Mouse (Mus musculus) frontal cortex, adult (tissue): ENCODE measurements around the gene 1700025G04Rik.

Source experiments
- ATAC-seq: cut with Nextera tagmentation; 2 replicates; pipeline ENCODE4 v1.9.2; 2017; ENCODE audit warnings: mild to moderate bottlenecking, moderate library complexity, mixed read lengths; ENCODE audit not compliant: low TSS enrichment

Gene 1700025G04Rik

DNA sequence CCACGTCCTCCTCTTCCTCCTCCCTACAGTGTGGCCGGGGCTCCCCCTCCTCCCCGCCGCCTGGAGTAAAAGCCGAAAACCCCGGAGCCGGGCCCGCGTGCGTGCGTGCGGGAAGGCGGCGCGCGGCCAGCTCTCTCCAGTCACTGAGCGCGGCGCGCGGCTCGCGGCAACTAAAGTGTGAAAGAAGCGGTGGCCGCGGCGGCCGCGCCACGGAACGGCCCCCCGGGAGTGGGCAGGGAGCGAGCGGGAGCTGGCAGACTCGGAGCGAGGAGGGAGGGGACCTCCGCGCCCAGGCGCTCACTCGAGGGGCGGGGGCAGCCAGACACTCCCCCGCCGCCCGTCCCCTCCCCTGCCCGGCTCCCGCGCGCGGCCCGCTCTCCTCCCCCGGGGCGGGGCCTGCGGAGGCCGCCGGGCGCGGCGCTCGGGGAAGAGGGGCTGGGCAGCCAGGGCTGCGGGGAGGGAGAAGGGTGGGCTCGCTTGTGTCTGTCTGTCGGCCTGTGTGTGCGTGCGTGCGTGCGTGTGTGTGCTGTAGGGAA, at the start of gene 1700025G04Rik:
1700025G04Rik (minus strand) TSS at position 108 of the 536 bp plus-strand sequence.
- peak; percentile 64 for ATAC-seq

DNA sequence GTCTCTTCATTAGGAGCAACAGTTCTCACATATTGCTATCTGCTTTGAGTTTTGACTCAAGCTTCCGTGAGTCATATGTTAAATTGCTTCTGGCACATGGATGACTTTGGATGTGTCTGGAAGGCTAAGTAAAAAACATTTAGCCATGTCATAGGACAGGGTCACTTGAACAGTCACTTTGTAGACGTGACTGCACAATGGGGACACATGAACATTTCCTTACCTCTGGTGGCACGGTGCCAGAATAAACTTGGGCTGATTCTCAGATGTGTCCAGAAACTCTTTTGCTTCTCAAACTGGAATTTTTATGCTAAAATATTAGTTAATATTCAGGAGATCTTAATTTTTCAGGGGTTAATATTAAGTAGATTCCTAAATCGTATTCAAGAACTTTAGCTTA, 49.6 kb upstream of the 1700025G04Rik start:
- ATAC-seq = no peak

DNA sequence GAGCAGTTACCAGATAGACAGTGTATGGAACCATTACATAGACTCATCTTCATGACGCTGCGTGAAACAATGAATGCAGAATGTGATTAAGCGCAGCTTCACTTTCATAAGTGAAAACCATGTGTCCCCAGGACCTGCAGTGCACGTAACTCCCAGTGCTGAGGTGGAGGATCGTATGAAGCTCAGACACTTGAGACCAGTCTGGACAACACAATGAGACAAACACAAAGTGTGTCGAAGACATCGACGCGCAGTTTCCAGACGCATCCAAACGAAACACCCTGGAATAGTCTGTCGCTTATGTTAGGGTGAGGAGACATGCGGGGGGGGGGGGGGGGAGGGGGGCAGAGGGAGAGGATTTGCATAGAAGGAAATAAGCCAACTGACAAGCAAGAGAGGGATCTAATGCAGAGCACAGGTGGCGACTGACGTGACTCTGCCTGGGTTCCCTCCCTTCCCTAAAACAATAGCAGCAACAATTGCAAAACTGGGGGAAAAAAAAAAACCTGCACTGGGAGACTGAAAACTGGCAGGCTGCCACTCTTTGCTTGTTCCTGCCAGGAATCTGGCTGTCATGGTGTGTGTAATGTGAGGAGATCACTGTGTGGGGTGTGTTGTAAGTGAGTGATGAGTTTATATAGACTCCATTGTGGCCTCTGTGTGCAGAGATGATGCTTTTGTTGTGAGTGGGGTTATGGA, 40.3 kb upstream of the 1700025G04Rik start:
- no peak for ATAC-seq

DNA sequence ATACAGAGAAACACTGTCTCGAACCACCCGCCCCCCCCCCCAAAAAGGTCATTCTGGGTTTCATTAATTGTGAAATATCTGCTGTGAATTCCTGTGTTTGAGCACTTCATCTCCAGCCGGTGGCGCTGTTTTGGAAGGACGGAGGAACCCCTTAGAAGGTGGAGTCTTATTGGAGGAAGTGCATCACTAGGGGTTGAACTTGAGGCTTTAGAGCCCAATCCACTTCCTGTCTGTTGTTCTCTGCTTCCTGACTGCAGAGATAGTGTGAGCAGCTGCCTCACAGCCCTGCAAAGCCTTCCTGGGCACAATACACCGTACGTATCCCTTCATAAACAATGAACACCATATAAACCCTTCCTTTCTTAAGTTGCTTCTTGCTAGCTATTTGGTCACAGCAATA, 35.5 kb upstream of the 1700025G04Rik start:
- ATAC-seq = no peak

DNA sequence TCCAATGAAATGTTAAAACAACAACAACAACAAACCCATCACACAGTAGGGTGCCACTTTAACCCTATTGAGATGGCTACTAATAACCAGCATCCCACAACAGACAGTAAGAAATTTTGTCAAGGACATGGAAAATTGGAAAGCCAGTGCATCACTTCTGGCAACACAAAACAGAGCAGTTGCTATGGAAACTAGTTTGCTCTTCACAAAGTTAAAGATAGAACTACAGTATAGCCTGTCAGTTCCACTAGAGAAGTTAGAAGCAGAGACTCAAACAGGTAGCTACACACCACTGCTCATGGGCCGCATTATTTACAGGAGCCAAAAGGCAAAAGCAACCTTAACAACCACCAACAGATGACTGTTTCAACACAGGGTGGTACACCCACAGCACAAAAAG, 20.2 kb upstream of the 1700025G04Rik start:
- ATAC-seq = peak; percentile 57; the same call in 1 of the 2 replicates

DNA sequence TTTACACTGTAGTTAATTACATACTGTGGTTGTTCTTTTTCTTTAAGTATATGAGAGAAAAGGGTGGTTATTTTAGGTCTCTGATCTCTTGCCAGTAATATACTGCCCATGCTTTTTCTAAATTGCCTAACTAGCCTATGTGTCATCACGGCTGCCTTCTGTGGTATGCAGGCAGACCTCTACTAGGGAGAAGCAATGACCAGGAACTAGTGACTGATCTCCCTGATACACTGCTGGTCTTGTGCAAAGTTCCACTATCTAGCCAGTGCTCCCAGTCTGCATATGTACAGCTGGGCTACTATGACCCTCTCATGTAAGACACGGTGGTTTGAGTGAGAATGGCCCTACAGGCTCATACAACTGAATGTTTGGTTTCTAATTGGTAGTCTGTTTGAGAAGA, 16.2 kb upstream of the 1700025G04Rik start:
- no peak for ATAC-seq

DNA sequence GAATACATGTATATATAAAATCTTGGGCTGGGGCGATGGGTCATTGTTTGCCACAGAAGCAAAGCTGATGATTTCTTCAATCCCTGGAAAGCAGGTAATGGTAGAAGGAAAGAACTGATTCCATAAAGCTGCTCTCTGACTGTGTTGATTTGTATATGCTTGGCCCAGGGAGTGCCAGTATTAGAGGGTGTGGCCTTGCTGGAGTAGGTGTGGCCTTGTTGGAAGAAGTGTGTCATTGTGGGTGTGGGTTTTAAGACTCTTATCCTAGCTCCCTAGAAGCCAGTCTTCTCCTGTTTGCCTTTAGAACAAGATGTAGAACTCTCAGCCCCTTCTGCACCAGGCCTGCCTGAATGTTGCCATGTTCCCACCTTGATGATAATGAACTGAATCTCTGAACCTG, 15.3 kb upstream of the 1700025G04Rik start:
- no peak for ATAC-seq

DNA sequence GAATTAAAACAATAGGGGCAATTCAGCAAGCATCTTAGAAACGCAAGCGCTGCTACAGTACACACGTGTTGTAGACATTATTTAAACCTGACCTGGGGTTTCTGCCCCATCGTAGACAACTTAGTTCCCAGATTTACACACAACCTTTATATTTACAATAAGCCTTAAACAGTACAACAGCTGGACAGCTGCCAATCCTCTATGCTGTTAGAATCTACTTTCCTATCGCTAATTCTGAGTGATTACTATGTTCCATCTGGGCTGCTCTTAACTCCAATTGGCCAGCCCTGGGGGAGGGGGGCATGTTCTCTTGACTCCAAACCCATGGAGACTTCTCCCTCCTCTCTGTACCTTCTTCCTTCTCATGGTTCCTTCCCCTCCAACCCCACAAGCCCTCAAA, 11.8 kb upstream of the 1700025G04Rik start:
- no peak for ATAC-seq

DNA sequence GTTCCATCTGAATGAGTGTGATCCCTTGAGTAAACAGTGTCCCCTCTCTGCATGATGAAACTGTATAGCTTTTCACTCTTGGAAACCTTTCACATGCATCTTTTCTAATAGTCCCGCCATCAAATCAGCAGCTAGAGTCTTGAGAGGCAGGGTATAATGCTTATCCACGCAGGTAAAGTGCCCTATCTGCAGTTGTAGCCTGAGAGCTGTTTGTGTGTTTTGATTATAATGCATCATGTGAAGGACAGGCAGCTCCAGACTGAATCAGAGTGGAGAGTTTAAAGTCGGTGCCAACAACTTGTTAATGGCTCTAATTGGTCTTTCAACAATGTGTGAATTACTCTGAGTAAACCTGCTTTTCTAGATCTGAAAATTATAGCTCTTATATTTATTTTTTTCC, 6.1 kb upstream of the 1700025G04Rik start:
- no peak for ATAC-seq

DNA sequence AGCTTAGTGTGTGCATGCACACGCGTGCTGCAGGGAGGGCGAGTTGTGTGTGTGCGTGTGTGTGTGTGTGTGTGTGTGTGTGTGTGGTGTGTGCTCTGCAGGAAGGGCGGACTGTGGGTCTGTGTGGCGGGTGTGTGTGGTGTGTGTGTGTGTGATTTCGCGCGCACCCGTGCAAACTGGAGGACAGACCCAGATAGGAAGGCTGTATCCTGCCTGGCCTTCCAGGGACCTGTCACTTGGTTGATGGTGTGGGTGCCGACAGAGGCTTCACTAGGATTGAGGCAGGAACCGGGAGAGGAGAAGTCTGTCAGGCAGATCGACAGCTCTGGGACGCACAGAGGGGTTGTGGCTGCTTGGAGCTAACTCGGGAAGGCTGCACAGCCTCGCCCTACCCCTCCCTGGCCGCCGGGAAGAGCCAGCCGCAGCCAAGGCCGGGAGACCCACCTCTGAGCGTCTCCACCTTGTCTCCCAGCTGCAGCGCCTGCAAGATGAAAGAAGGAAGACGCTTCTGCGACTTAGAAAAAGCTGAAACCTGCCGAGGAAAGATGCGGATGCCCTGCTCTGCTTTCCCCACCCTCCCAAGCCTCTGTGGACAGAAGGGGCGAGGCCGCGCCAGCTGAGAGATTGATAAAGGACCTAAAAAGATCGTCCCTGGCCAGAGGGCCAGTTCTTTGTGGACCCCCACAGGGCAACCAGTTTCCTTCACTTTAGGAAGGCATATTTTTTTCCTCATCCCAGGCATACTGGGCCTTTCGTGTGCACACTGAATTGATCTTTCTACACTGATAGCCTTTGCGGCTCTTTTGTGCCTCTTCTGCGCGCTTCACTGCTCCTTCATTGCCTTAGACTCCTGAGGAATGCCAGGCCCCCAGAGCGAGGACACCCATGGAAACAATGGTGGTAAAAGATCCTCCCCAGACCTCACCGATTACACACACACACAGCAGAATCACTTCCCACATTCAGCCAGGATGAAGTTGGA, 930 bp upstream of the 1700025G04Rik start:
- ATAC-seq = peak; percentile 45

DNA sequence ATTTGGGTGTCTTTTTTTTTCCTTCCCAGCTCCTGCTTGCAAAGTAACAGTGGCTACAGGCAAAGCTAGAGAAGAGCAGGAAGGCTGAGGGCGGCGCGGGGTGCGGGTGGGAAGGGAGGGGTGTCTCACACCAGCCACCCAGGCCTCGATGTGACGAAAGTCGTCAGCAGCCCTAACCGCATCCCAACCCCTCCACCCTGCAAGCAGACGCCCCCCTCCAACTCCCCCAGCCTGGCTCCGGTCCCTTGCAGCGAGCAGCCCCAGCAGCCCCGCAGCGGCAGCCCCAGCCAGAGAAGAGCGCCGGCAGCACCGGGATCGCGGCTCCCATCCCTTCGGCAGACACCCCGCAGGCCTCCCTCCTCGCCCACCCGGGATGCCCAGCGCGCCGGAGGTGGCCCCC, 399 bp downstream of the 1700025G04Rik start:
- peak; percentile 45 for ATAC-seq

DNA sequence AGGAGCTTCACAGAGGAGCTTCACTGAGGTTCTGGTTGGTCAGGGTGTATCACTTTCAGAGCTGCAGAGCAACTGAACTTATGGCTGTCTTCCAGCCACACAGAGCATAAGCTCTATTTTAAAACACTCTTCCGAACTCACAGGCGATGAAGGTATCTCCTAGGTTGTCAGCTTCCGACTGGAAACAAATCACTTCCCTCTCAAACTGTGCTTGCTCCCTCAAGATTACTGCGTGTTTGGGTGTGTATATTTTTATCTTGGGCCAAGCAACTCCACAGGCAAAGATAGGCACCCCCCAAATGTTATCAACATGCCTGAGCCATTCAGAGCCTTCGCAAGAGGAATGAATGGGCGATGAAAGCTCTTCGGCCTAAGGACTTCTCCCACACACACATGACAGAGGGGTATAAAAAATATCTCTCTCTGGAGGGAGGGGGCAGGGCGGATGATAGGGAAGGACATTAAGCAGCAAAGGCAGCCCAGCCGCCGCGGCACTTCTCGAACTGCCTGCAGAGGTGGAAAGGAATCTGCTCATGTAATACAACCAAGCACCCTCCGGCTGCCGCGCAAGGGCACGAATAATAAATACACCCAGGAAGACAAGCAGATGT, 1.0 kb downstream of the 1700025G04Rik start:
- peak; percentile 20 for ATAC-seq

DNA sequence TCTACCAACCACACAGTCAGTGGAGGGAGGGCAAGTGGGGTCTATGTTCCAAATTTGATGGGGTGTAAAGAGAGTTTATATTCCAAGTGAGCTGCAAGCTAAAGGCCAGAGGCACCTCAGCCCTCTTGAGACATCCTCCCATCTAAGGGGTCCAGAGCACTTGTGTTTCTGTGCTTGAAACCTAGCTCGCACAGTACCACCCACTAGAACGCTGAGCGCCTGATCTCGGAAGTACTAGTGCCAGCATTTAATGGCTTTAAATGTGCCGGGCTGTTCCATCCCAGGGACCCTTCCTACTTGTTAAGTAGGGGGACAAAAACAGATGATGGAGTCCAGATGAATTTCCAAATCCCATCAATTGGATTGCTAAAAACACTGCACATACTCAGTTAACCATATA, 1.9 kb downstream of the 1700025G04Rik start:
- no peak for ATAC-seq

DNA sequence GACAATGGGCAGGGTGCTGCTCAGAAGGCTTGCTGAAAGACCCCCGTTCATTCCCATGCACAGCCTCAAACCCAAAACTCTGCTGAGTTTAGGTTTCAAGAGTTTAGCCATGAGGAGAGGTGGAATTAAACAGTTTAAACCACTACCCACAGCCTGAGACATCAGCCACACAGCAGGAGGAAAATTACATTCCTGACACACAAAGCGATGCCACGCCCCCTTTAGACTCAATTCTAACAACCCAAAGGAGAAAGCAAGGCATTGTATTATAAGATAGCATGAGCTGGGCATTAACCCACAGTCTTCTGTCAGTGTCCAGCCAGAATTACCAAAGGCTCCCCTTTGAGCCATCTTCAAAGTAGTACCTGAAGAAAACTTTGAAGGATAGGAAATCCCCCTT, 3.0 kb downstream of the 1700025G04Rik start:
- no peak for ATAC-seq

DNA sequence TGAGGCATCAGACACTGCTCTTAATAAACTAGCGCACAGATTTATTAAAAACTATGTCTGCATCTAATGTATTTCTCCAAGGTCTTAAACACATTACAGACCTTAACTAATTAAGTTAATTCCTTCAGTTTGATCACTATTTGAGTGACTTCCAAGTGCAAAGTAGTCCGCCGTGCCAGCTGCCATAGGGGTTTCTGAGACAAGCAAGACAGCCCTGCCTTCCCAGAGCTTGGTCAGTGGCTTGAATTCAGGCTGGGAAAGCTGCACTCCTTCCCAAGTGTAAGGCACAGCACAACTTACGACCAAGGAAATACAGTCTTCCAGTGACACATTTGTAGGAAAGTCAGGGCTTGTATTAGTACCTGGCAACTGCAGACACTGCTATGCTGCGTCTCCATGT, 4.4 kb downstream of the 1700025G04Rik start:
- no peak for ATAC-seq

DNA sequence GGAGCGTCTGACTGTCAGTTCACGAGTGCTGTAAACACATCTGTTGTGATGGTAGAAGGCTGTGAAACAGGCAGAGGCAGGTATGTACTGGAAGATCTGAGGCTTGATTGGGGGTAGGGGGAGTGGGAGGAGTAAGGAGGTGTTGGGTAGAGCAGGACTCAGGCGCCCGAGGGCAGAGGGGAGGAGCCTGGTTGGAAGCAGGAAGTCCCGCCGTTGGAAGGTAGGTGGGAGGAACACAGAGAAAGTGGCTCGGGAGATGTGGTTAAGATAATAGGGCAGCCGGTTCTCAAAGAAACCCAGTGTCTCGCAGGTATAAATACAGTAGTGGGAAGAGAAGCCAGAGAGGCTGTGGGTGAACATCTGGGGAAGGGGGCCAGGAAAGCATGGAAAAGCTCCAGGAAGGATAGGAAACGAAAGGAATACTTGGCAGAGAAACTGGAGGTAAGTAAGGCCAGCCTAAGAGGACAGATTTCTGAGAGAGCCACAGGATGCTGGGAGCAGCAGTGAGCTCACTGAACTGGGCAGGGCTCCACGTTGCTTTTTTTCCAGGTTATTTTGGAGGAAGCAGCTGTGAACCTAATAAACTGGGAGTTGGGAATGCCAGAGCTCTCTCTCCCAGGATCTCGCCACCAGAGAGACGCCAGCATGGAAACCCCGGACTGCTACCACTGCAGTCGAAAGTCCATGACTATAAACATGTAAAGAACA, 5.1 kb downstream of the 1700025G04Rik start:
- ATAC-seq = 0 out of 2 replicates have a peak, but pooled peaks have one; percentile 12

DNA sequence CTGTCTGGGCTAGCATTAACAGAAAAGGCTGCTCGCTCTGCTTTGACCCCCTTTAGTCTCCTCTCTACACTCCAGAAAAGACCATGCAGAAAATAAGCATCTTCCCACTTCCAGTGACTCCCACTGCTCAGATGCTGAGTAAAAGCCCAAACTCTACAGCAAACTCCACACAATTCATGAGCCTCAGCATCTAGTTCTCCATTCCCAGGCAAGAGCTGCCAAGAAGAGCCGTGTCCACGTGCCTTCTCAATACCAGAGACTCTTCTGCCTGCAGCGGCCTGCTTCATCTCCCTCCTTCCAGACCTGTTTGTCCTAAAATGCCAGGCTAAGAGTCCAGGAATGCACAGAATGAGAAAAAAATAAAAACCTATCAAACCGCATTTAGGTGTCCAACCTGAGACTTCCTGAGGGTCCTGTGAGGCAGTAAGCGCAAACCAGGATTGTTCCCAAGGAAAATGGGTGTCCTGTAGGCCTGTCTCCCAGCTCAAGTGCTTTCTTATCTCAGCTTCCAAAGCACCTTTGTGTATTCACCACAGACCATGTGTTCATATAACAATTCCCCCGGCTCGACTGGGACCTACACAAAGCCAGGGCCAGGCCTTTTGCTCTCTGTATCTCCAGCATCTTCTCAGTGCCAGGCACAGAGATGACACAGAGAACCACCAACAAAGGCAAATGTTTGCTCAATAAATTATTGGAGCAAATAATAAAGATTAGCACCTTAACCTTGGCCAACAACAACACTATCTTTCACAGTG, 7.8 kb downstream of the 1700025G04Rik start:
- peak; percentile 91 for ATAC-seq

DNA sequence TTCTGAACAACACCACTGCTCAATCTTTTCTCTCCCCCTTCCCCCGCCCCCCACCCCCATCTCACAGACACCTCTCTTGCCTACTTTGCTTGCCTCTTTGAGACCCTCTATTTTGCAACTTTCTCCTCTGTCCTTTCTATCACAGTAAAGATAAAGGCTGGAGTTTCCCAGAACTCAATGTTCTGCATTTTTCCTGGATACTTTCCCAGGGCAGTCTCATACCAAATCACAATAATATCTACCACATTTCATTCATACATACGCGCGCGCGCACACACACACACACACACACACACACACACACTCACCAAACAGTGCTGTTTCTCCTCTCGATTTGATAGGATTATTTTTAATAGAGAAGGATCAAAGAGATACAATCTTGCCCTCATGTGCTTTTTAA, 8.8 kb downstream of the 1700025G04Rik start:
- ATAC-seq = no peak

DNA sequence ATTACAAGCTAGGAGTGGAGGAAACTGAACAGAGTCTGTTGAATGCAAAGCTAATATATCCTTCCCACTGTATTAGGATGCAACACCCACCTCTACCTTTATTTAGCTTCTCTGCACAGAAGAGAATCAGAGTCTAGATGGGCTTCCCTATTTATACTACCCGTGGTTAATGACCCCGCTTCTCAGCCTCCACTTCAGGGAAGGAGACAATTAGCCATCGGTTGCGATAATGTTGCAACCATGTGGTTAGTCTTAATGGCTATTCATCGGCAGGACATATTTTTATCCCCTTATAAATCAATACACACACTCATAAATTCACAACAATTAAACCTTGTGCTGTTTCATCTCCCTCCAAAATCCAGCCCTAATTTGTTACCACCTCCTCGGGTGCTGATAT, 9.7 kb downstream of the 1700025G04Rik start:
- no peak for ATAC-seq

DNA sequence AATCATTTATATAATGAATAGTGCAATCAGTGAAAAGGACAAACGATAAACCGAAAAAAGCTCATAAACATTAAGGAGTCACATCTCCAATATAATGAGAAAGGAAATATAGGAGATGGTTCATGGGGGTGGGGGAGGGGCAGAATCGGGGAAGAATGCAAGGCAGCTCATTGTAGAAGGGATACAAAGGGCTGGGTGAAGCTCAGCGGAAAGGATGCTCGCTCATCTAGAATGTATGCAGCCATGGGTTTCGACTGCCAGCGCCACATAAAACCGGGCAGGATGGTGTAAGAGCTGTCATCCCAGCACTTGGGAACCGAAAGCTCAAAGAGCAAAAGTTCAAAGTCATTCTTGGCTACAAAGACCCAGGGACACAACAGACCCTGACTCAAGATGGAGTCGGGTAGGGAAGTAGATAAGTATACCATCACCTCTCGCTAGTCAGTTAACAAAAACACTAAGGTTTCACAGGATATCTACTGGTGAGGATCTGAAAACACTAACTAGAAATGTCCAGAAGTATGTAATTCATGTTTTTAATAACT, 12.7 kb downstream of the 1700025G04Rik start:
- ATAC-seq = no peak
